Mouse (Mus musculus) spleen, postnatal 14 days (tissue): Measurements from ENCODE around the gene Nxpe3.

Experiments used
- DNase-seq, 2 experiments: peaks; one replicate each; pipeline ENCODE4 v3.0.0; 2021 to 2022; ENCODE audit warnings: low spot score in 2 of 2

Gene Nxpe3

GRCm38 (mm10) chr16:55809779-55810514 lies 85.1 kb downstream of the Nxpe3 start:
- DNase-seq = no peak

GRCm38 (mm10) chr16:55809345-55809744 lies 85.7 kb downstream of the Nxpe3 start:
- DNase-seq = no peak

DNA sequence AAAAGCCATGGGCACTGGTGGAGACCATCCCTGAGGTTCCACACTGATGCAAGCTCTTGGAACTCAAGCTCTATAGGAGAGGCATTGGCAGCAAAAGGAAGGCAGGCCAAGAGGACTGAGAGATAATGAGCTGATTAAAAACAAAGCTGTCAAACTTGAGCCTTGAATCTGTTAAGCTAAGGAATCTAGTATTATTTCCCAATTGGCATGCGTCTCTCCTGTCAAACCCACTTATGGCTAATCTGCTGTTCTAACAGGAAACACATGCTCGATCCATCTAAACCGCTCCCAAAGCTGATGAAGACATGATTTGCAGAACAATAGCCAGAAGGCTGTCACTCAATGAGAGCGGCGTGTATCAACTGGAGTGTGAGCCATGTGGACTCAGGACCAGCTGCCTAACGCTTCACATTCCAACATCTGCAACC lies 87.6 kb downstream of the Nxpe3 start:
- DNase-seq = no peak

GRCm38 (mm10) chr16:55804799-55805198 lies 90.3 kb downstream of the Nxpe3 start:
- no peak for DNase-seq

DNA sequence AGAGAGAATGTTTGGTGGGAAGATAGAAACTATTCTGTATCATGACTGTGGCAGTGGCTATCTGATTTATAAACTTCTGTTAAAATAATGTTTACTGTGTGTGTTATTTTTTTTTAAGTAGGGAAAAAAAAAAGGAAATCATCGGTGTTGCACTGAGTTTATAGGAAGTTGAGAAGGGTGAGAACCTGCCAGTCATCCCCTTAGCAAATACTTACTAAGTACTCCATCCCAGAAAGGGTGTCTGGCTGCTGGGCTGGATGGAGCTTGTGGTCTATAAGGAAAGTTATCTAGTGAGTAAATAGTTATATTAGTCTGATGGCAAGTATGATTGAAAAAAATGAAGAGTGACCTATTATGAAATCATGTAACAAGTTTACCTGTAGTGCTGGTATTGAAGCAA lies 93.5 kb downstream of the Nxpe3 start:
- DNase-seq = no peak

DNA sequence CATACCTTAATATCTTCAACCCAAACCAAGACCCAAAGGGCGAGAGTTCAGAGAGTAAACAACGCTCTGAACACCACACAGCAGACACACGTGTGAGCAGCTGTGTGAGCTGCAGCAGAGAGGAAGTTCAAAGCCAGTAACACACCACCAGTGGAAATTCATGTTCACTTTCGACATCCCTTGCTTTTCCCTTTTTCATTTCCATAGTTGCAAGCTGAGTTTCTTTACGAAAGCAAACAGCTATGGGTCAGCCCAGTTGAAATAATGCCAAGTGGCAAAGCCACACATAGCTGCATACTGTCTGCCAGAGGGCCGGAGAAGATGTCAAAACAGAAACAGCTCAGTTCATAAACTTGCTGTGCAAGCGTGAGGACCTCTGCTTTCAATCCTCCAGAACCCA lies 96.2 kb downstream of the Nxpe3 start:
- DNase-seq = no peak

- DNase-seq = no peak
Observed at GRCm38 (mm10) chr16:55790326-55790725, 104.8 kb downstream of the Nxpe3 start.
